Mouse (Mus musculus) MEL (cell line): ENCODE data around the gene Olfr161. TPM values are rescaled to one million over a fixed set of nuclear protein-coding genes. Genes with fewer than 3 reads are reported as not detected.
"Not testable (repeated sequence)": the region's sequence is repeated elsewhere in the genome, so short reads cannot be mapped to it uniquely, and the experiment has no call there.

ENCODE experiments used
- DNase-seq: peaks from one replicate; pipeline ENCODE4 v3.0.0; 2011; ENCODE audit warnings: low read depth, low spot score
- H3K27ac ChIP-seq: 2 replicates; pipeline ENCODE4 v1.5.1; 2012; ENCODE audit warnings: low read depth, mild to moderate bottlenecking, control low read depth, low read length, moderate library complexity; ENCODE audit not compliant: control insufficient read depth
- H3K27me3 ChIP-seq, 2 experiments: fragments of 150-350 bp in 1 of 2; sonication (generic) in 1 of 2; 2 replicates each; pipeline ENCODE4 v1.6.1; 2012; ENCODE audit warnings: low read length in 2 of 2, mild to moderate bottlenecking in 2 of 2, improper control_type of control experiment in 1 of 2, moderate library complexity in 1 of 2; ENCODE audit not compliant: insufficient read depth in 2 of 2, control insufficient read depth in 1 of 2
- H3K36me3 ChIP-seq, 2 experiments: 2 replicates each; pipeline ENCODE4 v1.6.1; 2012 to 2014; ENCODE audit warnings: low read length in 2 of 2, improper control_type of control experiment in 1 of 2, inconsistent platforms in 1 of 2, mild to moderate bottlenecking in 1 of 2; ENCODE audit not compliant: insufficient read depth in 2 of 2, control insufficient read depth in 1 of 2
- H3K4me1 ChIP-seq, 2 experiments: fragments of 150-350 bp in 1 of 2; sonication (generic) in 1 of 2; 2 replicates each; pipeline ENCODE4 v1.6.1; 2012; ENCODE audit warnings: low read length in 2 of 2, improper control_type of control experiment in 1 of 2, mild to moderate bottlenecking in 1 of 2; ENCODE audit not compliant: insufficient read depth in 2 of 2, control insufficient read depth in 1 of 2
- H3K4me3 ChIP-seq, 2 experiments: fragments of 150-350 bp in 1 of 2; sonication (generic) in 1 of 2; 2 replicates each; pipeline ENCODE4 v1.5.1; 2012; ENCODE audit warnings: low read depth in 2 of 2, low read length in 2 of 2, mild to moderate bottlenecking in 2 of 2, moderate library complexity in 2 of 2, control low read depth in 1 of 2, improper control_type of control experiment in 1 of 2; ENCODE audit not compliant: control insufficient read depth in 1 of 2, insufficient read depth in 1 of 2
- H3K79me2 ChIP-seq: 2 replicates; pipeline ENCODE4 v1.6.1; 2012; ENCODE audit warnings: mild to moderate bottlenecking, low read length, moderate library complexity; ENCODE audit not compliant: control insufficient read depth, poor library complexity, insufficient read depth
- H3K9ac ChIP-seq: 2 replicates; pipeline ENCODE4 v1.6.1; 2012; ENCODE audit warnings: low read depth, mild to moderate bottlenecking, control low read depth, low read length, moderate library complexity; ENCODE audit not compliant: control insufficient read depth, poor library complexity, severe bottlenecking
- H3K9me3 ChIP-seq: fragments of 150-350 bp; sonication (generic); replicated peaks from 2 replicates; pipeline ENCODE4 v1.6.1; 2012; ENCODE audit warnings: mild to moderate bottlenecking, low read length, improper control_type of control experiment, moderate library complexity; ENCODE audit not compliant: insufficient read depth
- BHLHE40 ChIP-seq: IDR thresholded peaks from 2 replicates; pipeline ENCODE4 v1.6.1; 2012; ENCODE audit warnings: low read depth, mild to moderate bottlenecking, inconsistent platforms, low read length, improper control_type of control experiment, borderline replicate concordance
- CHD1 ChIP-seq: IDR thresholded peaks from 2 replicates; pipeline ENCODE4 v1.6.1; 2012; ENCODE audit warnings: low read depth, mild to moderate bottlenecking, inconsistent platforms, low read length, improper control_type of control experiment
- E2F4 ChIP-seq: IDR thresholded peaks from 2 replicates; pipeline ENCODE4 v1.6.1; 2011; ENCODE audit warnings: low read depth, low read length, improper control_type of control experiment, borderline replicate concordance
- ELF1 ChIP-seq: IDR thresholded peaks from 2 replicates; pipeline ENCODE4 v1.6.1; 2014; ENCODE audit warnings: low read depth, mild to moderate bottlenecking, inconsistent platforms, low read length, improper control_type of control experiment, moderate library complexity
- EP300 ChIP-seq, 2 experiments: IDR thresholded peaks; 2 replicates each; pipeline ENCODE4 v1.6.1; 2011; ENCODE audit warnings: improper control_type of control experiment in 2 of 2, low read length in 2 of 2, low read depth in 1 of 2, mild to moderate bottlenecking in 1 of 2
- ETS1 ChIP-seq: IDR thresholded peaks from 2 replicates; pipeline ENCODE4 v1.6.1; 2012; ENCODE audit warnings: low read depth, mild to moderate bottlenecking, inconsistent platforms, low read length, improper control_type of control experiment, moderate library complexity
- JUND ChIP-seq: IDR thresholded peaks from 2 replicates; pipeline ENCODE4 v1.6.1; 2011; ENCODE audit warnings: low read depth, mild to moderate bottlenecking, improper control_type of control experiment, low read length
- MAFK ChIP-seq: IDR thresholded peaks from 2 replicates; pipeline ENCODE4 v1.6.1; 2011; ENCODE audit warnings: low read depth, mild to moderate bottlenecking, low read length, improper control_type of control experiment, borderline replicate concordance
- MAX ChIP-seq: IDR thresholded peaks from 2 replicates; pipeline ENCODE4 v1.6.1; 2011; ENCODE audit warnings: low read length, improper control_type of control experiment
- MAZ ChIP-seq: IDR thresholded peaks from 2 replicates; pipeline ENCODE4 v1.6.1; 2012; ENCODE audit warnings: low read depth, mild to moderate bottlenecking, inconsistent platforms, low read length, improper control_type of control experiment
- MXI1 ChIP-seq: IDR thresholded peaks from 2 replicates; pipeline ENCODE4 v1.6.1; 2011; ENCODE audit warnings: mild to moderate bottlenecking, low read depth, low read length, improper control_type of control experiment
- MYB ChIP-seq: IDR thresholded peaks from 2 replicates; pipeline ENCODE4 v1.6.1; 2011; ENCODE audit warnings: mild to moderate bottlenecking, low read depth, low read length, improper control_type of control experiment
- NELFE ChIP-seq: IDR thresholded peaks from 2 replicates; pipeline ENCODE4 v1.6.1; 2011; ENCODE audit warnings: low read depth, low read length, improper control_type of control experiment
- NRF1 ChIP-seq: IDR thresholded peaks from 2 replicates; pipeline ENCODE4 v1.6.1; 2014; ENCODE audit warnings: low read depth, mild to moderate bottlenecking, inconsistent platforms, low read length, improper control_type of control experiment, moderate library complexity; ENCODE audit not compliant: poor library complexity, insufficient read depth, severe bottlenecking
- POLR2AphosphoS2 ChIP-seq: IDR thresholded peaks from 2 replicates; pipeline ENCODE4 v1.6.1; 2011; ENCODE audit warnings: low read length, improper control_type of control experiment
- POLR2AphosphoS5 ChIP-seq: IDR thresholded peaks from 2 replicates; pipeline ENCODE4 v1.6.1; 2012; ENCODE audit warnings: low read depth, borderline replicate concordance, mild to moderate bottlenecking, inconsistent platforms, low read length, moderate library complexity, mixed read lengths
- RAD21 ChIP-seq: IDR thresholded peaks from 2 replicates; pipeline ENCODE4 v1.6.1; 2011; ENCODE audit warnings: mild to moderate bottlenecking, low read depth, low read length, improper control_type of control experiment
- SIN3A ChIP-seq: IDR thresholded peaks from 2 replicates; pipeline ENCODE4 v1.6.1; 2012; ENCODE audit warnings: low read length, improper control_type of control experiment, inconsistent platforms
- SMC3 ChIP-seq: IDR thresholded peaks from 2 replicates; pipeline ENCODE4 v1.6.1; 2011; ENCODE audit warnings: low read depth, low read length, improper control_type of control experiment
- TAL1 ChIP-seq: IDR thresholded peaks from 2 replicates; pipeline ENCODE4 v1.6.1; 2012; ENCODE audit warnings: mild to moderate bottlenecking, inconsistent platforms, low read length, moderate library complexity, mixed read lengths
- USF1 ChIP-seq: IDR thresholded peaks from 2 replicates; pipeline ENCODE4 v1.6.1; 2014; ENCODE audit warnings: low read depth, mild to moderate bottlenecking, inconsistent platforms, low read length, improper control_type of control experiment, moderate library complexity
- USF2 ChIP-seq, 2 experiments: IDR thresholded peaks; 2 replicates each; pipeline ENCODE4 v1.6.1; 2011 to 2012; ENCODE audit warnings: improper control_type of control experiment in 2 of 2, low read length in 2 of 2, borderline replicate concordance in 1 of 2, inconsistent platforms in 1 of 2, low read depth in 1 of 2, mild to moderate bottlenecking in 1 of 2; ENCODE audit not compliant: insufficient read depth in 1 of 2
- ZC3H11A ChIP-seq: IDR thresholded peaks from 2 replicates; pipeline ENCODE4 v1.6.1; 2012; ENCODE audit warnings: low read depth, mild to moderate bottlenecking, inconsistent platforms, low read length, improper control_type of control experiment
- ZKSCAN1 ChIP-seq: IDR thresholded peaks from 2 replicates; pipeline ENCODE4 v1.6.1; 2012; ENCODE audit warnings: low read depth, mild to moderate bottlenecking, inconsistent platforms, low read length, improper control_type of control experiment, moderate library complexity
- ZMIZ1 ChIP-seq: IDR thresholded peaks from 2 replicates; pipeline ENCODE4 v1.6.1; 2012; ENCODE audit warnings: low read depth, mild to moderate bottlenecking, inconsistent platforms, low read length, improper control_type of control experiment, moderate library complexity
- polyA plus RNA-seq, 2 experiments: library from polyadenylated mRNA; stranded (reverse) in 1 of 2; unstranded in 1 of 2; fragments of >175 nt in 1 of 2; fragments of >200 nt in 1 of 2; gene quantifications; 2 replicates each; pipeline versions ENCODE4 v1.2.1 to v1.2.4; 2012; ENCODE audit warnings: low replicate concordance in 2 of 2, low read depth in 1 of 2; ENCODE audit not compliant: insufficient read length in 2 of 2, insufficient read depth in 1 of 2, missing spikeins in 1 of 2
- total RNA-seq: library from RNA; depleted of rRNA; stranded (reverse); fragments of 300-350 nt; gene quantifications from 2 replicates; pipeline ENCODE4 v1.2.3, GENCODE M21; 2012; rRNA removed

Olfr161 gene
- total RNA-seq (not detected in 2 replicates), polyA plus RNA-seq (under 1 TPM in 1 of 2 experiments, not detected in 1; 0.01 TPM)

GRCm38 (mm10) chr16:3590691-3591090 is at the start of gene Olfr161:
TSS of gene Olfr161 (plus strand) at chr16:3591042.
- TF ChIP-seq POLR2AphosphoS5 (no peak), MYB (no peak), JUND (no peak), USF2 (IDR thresholded peaks at IDR 0.05; ENCODE audit: borderline replicate concordance in 1 of 2, insufficient read depth in 1 of 2, low read depth in 1 of 2, low read length in 2 of 2) (no peak), ZMIZ1 (no peak), ETS1 (no peak), SIN3A (no peak), ELF1 (no peak), E2F4 (no peak), POLR2AphosphoS2 (no peak), MAZ (no peak), RAD21 (no peak), MAFK (no peak), TAL1 (no peak), ZKSCAN1 (no peak), NRF1 (no peak), CHD1 (no peak), MXI1 (no peak), EP300 (IDR thresholded peaks at IDR 0.05; ENCODE audit: low read depth in 1 of 2, low read length in 2 of 2) (no peak)
- H3K9me3 ChIP-seq = no peaks in the 10 kb centered on the region
- no peak within 1 kb of the TSS for H3K9ac ChIP-seq
- DNase-seq = no peak
- no peaks in the 10 kb centered on the region for H3K36me3 ChIP-seq
- H3K4me1 ChIP-seq = no peaks in the 10 kb centered on the region
- no peaks in the 10 kb centered on the region for H3K79me2 ChIP-seq
- no peaks in the 10 kb centered on the region for H3K27me3 ChIP-seq
- H3K4me3 ChIP-seq = no peak within 1 kb of the TSS
- H3K27ac ChIP-seq = no peak within 1 kb of the TSS

GRCm38 (mm10) chr16:3563553-3563952 is 27.3 kb upstream of the Olfr161 start:
- no peak for DNase-seq
- no peak for TF ChIP-seq MAX
- TF ChIP-seq SMC3 = no peak
- no peak for TF ChIP-seq BHLHE40
- no peak for TF ChIP-seq ZC3H11A
- no peak for TF ChIP-seq USF1
- no peak for TF ChIP-seq MXI1
- no peak for TF ChIP-seq JUND
- no peak for TF ChIP-seq NELFE
- TF ChIP-seq, all 39 proteins: peak for 0
- H3K9ac ChIP-seq = no peak overlapping the region
- H3K79me2 ChIP-seq = no peaks in the 10 kb centered on the region
- no peak overlapping the region for H3K27ac ChIP-seq
- no peaks in the 10 kb centered on the region for H3K36me3 ChIP-seq
- H3K4me1 ChIP-seq = no peaks in the 10 kb centered on the region
- H3K9me3 ChIP-seq = no peaks in the 10 kb centered on the region
- H3K27me3 ChIP-seq = no peaks in the 10 kb centered on the region
- no peak overlapping the region for H3K4me3 ChIP-seq

GRCm38 (mm10) chr16:3577658-3578057 is 13.2 kb upstream of the Olfr161 start:
- not testable (repeated sequence) for H3K9ac ChIP-seq, H3K4me1 ChIP-seq, H3K79me2 ChIP-seq, H3K27ac ChIP-seq, H3K9me3 ChIP-seq, H3K27me3 ChIP-seq, H3K36me3 ChIP-seq, DNase-seq, H3K4me3 ChIP-seq
